Mouse (Mus musculus) T-helper 1 cell (primary cell): Measurements from ENCODE around the gene Fitm1.

Experiments
- in situ Hi-C: fragments of 300-600 bp; cut with MboI, MseI; formaldehyde crosslinking; loops from one replicate; pipeline ENCODE4 v1.15.1; 2025; ENCODE audit warnings: high pct_unique_total_duplicates

The Fitm1 gene

DNA sequence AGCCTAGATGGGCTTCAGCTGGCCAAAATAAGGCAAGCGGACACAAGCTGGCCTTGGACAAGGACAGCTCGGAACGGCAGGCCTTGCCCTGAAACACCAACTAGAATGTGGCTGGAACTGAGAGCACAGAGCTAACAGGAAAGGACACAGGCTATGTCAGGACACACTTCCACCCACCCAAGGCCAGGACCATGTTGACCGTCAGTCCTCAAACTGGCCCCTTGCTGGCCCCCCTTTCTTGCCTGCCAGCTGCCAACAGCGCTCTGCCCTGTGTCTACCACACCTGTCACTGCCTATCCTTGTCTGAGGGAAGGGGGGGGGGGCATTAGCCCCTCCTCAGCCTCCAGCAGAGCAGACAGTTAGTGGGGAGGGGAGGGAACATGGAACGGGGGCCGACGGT, at the start of gene Fitm1:
Fitm1 (plus strand) TSS at position 316 of the 400 bp plus-strand sequence.
- in situ Hi-C loops = no loop called here

GRCm38 (mm10) chr14:55526674-55527073, 48.7 kb upstream of the Fitm1 start:
- in situ Hi-C loops = no loop called here

- in situ Hi-C loops = no loop called here
These were observed 47.5 kb upstream of the Fitm1 start for GRCm38 (mm10) chr14:55527940-55528339.

DNA sequence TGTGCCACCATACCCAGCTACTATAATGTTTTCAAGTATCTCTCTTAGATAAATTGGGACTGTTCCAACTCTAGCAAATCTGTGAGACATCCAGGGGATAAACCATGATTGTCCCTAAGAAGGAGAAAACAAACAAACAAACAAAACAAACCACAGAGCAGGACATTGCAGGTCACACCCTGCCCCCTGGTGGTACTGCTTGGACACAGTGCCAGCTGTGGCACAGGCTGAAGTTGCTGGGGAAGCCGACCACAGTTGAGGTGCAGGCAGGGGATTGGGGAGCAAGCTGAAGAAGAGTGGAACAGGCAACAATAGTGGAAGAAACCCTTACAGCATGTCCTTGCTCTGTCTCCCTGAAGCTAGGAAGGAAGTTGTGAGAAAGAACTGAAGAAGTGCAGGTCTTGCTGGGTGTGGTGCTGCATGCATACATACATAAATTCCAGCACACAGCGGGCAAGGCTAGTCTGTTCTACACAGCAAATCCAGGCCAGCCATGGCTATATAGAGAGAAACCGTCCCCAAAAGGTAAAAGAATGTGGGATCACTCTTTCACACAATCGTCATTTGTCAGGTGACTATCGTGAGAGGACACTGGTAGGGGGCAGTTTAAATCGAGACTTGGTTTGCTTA, 39.2 kb upstream of the Fitm1 start:
- in situ Hi-C loops = no loop called here

- in situ Hi-C loops = no loop called here
These were observed 35.2 kb upstream of the Fitm1 start, which contains the start of gene Pck2 for GRCm38 (mm10) chr14:55540067-55540786. Pck2 (plus strand) TSS chr14:55540266.

DNA sequence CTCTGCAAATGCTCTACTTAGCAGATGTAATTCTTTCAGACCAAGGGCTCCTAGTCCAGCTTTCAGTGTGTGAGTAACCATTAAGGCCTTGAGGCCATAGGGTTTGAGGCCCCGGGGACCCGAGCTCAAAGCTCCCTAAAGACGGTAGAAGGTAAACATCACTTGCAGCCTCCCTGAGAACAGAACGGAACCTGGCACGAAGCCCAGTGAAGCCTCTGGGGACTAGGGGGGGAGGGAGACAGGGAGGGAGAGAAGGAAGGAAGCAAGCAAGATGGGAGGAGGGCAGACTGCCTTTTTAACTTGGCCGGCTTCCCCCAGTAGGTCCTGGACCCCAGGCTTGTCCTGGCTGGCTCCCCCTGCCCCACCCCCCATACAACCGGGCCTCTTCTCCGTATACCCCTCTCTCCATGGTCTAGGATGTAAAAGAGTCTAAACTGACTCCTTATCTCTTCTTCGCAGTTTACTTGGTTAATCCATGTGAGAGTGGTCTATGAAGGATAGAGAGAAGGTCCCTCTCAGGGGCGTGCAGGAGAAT, 34.6 kb upstream of the Fitm1 start:
- in situ Hi-C loops = no loop called here

GRCm38 (mm10) chr14:55542268-55542667, 33.1 kb upstream of the Fitm1 start:
- in situ Hi-C loops = no loop called here

- in situ Hi-C loops = no loop called here
These were observed 31.1 kb upstream of the Fitm1 start for GRCm38 (mm10) chr14:55544334-55544733.

GRCm38 (mm10) chr14:55550191-55550590, 25.2 kb upstream of the Fitm1 start:
- in situ Hi-C loops = no loop called here

DNA sequence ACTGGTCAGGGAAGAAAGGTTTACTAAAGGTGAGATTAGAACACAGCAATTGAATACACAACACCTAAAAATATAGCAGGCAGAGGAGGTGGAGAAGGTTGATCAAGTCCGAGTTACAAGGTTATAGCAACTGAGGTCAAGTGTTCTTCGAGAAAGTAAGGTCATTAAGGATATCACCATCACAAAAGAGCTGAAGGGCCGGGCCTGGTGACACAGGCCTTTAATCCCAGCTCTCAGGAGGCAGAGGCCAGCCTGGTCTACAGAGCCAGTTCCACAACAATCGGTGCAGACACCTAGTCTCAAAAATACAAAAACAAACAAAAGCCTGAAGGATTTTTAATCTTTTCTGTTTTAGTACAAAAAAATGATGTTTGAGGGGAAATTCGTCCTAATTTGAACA, 24.1 kb upstream of the Fitm1 start:
- in situ Hi-C loops = no loop called here

- in situ Hi-C loops = no loop called here
These were observed 23.6 kb upstream of the Fitm1 start for GRCm38 (mm10) chr14:55551794-55552193.

DNA sequence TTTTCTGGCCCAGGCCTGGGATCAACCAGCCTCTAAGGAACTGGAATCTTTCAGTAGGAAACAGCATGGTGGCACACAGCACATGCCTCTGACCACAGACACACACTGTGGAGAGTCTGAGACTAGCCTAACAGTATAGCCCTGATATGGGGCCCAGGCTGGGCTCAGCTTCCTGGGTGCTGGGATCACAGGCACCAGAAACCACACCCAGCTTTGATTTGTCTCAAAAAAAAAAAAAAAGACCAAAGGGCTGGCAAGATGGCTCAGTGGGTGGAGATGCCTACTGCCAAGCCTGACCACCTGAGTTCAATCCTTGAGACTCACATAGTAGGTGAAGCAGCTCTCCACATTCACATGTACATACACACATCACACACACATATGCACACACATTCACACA, 20.8 kb upstream of the Fitm1 start:
- in situ Hi-C loops = no loop called here

DNA sequence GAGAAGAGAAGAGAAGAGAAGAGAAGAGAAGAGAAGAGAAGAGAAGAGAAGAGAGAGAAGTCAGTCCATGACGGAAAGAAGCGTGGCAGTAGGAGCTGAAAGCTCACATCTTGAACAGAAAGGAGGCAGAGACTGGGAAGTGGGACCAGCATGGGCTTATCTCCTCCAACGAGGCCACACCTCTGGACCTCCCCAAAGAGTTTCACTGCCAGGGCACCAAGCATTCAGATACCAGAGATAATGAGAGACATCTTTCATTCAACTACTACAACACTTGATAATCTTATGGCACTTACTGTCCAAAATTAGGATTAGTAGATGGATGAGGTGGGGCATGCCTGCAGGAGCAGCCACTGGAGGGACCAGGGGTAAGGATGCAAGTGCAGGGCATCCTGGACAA, 19.6 kb upstream of the Fitm1 start:
- in situ Hi-C loops = no loop called here

DNA sequence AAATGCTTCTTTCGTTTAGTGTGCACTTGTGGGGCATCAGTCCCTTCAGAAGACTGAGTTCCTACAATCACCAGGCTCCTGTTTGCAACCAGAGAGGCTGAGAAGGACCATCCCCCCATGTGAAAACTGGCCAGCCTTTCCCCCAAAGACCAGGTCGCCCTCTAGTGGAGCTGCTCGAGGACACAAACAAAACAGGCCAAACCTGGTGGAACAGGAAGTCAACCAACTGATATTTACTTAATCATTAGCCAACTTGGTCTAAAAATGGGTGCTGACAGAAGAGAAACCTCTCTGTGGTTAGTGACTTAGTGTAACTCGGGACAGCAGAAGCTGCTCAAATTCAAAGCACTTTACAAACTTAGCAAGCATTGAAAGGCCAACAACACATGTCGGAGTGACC, 18.4 kb upstream of the Fitm1 start:
- in situ Hi-C loops = no loop called here

- in situ Hi-C loops = no loop called here
These were observed 17.8 kb upstream of the Fitm1 start for GRCm38 (mm10) chr14:55557587-55557986.

DNA sequence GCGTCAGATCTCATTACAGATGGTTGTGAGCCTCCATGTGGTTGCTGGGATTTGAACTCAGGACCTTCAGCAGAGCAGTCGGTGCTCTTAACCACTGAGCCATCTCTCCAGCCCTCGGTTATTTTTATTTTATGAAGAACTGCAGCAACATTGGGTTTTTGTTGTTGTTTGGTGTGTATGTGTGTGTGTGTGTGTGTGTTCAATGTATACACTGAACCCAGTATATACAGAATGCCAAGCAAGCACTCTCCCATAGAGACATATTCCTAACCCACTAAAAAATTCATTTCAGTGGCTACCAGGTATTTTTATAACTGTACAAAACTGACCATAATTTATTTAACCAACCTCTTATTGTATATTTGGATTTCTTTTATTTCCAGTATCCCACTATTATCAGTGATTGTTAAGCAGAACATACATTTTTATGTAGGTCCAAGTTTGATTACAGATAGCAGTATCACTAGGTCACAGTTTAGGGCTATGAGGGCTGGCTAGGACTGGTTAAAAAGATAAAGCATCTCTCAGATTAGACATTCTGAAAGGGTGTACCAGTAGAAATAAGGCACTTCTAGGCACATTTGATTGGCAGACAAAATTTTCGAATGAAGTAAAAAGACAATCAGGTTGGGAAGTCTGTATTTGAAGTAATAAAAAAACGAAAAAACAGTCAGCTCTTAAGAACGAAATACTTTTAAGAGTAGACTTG, 16.5 kb upstream of the Fitm1 start:
- in situ Hi-C loops = no loop called here

DNA sequence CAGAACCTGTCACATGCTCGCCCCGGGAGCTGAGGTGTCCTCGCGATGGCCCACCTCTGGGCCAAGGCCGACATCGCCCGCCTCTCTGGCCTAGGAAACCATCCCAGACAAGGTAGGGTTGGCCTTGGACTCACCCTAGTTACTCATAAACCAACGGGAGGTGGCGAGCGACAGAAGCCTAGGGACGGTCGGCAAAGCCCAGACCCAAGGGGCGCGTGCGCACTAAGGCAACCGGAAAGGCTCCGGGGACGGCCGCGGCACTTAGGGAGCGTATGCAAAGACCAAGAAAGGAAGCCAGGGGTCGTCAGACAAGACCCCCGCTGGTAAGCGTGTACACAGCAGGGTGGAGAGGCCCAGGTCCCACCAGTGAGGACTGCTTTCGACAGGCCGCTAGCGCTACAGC, 15.6 kb upstream of the Fitm1 start, which contains the start of gene Dcaf11:
Dcaf11 (plus strand) TSS at position 208 of the 403 bp plus-strand sequence.
- in situ Hi-C loops = no loop called here

GRCm38 (mm10) chr14:55560202-55561073, 15.0 kb upstream of the Fitm1 start, which contains the start of gene A730061H03Rik:
A730061H03Rik (minus strand) TSS chr14:55560406.
- in situ Hi-C loops = no loop called here

GRCm38 (mm10) chr14:55561860-55562259, 13.6 kb upstream of the Fitm1 start:
- in situ Hi-C loops = no loop called here

DNA sequence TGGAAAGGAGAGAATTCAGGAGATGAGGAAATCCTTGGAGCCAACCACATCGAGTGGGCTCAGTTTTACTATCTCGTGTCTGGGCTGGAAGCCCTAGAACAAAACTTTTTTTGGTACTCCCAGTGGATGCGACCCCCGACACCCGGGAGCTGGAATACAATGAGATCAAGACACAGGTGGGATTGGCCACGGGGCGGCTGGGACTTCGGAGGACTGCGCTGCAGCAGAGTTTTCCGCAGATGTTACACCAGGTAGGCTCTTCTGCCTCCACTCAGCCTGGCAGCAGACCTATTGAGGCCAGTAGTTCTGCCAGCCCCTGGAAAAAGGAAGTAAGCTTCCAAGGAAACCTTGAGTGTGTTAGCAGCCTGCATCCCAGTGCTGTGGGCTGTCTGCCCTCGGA, 12.2 kb upstream of the Fitm1 start:
- in situ Hi-C loops = no loop called here

DNA sequence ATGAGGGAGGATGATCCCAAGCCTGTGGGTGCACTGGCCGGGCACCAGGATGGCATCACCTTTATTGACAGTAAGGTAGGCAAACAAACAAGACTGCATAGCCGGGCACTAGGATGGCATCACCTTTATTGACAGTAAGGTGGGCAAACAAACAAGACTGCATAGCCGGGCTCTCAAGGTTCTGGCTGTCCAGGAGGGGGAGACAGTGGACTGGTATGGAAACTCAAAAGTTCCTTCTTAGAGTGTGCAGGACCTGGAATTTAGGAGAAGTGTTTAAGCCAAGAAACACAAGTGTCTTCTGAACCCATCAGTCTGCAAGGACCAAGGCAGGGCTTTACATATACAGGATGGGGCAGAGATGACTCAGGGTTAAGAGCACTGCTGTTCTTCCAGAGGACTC, 9.7 kb upstream of the Fitm1 start:
- in situ Hi-C loops = no loop called here
